Mouse (Mus musculus) right cerebral cortex, postnatal 10 days (tissue): ENCODE data around the gene Cdv3.
A peak's percentile ranks its signal among the peaks of the same experiment; 100 is the strongest.
"Not testable (repeated sequence)": the region's sequence is repeated elsewhere in the genome, so short reads cannot be mapped to it uniquely, and the experiment has no call there.

Experiments used
- DNase-seq, 2 experiments: peaks; one replicate each; pipeline ENCODE4 v3.0.0; 2021; ENCODE audit warnings: low spot score in 2 of 2

Gene Cdv3

DNA sequence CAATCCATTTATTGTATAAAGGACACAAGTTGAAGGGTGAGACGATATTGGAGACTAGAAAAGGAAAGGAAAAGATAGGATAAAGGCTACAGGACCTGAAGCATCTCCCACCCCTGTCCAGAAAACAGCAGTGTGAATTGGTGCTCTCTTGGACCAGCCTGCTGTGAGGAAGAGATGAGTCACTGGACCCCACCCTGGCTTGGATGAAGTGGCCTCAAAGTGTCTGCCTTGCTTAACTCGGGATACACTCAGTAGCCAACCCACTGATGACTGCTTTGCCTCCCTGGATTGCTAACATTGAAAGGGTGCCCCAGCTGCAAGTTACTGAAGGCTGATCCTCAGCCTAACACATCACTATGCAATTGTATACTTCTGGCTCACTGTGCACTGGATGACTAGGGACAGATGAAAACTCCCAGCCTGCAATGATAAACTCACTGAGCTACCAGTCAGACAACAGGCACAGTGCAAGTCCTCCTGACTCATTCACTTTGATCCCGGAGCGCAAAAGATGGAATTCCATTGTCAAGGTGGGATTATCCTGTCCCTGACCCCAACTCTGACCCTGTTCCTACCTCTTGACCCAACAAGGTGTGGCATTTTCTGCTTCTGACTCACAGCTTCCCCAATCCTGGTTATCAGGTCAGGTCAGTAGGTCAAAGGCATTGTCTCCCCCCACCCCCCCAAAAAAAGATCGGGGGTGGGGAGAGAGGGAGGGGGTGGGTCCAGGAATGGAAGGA, 6.8 kb upstream of the Cdv3 start:
- DNase-seq = no peak

- DNase-seq = no peak
Measured at GRCm38 (mm10) chr9:103369951-103370350, 4.3 kb upstream of the Cdv3 start.

DNA sequence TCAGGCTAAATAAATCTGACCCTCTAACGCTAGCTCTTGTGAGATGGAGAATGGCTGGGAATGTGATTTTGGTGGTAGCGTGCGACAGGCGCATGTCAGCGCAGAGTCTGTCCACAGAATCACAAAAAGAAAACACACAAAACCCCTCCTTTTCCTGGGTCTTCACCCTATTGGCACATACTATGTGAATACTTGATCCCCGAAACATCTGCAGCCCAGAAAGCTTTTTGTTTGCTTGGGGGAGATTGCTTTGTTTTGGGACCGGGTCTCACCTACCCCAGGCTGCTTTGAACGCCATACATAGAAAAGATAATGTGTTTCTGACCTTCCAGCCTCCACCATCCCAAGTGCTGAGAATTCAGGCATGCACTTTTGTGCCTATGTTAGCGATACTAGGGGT, 716 bp upstream of the Cdv3 start:
- DNase-seq = no peak

- DNase-seq = peak; percentile 60 to 61
Measured at GRCm38 (mm10) chr9:103364601-103365289, 895 bp downstream of the Cdv3 start.

DNA sequence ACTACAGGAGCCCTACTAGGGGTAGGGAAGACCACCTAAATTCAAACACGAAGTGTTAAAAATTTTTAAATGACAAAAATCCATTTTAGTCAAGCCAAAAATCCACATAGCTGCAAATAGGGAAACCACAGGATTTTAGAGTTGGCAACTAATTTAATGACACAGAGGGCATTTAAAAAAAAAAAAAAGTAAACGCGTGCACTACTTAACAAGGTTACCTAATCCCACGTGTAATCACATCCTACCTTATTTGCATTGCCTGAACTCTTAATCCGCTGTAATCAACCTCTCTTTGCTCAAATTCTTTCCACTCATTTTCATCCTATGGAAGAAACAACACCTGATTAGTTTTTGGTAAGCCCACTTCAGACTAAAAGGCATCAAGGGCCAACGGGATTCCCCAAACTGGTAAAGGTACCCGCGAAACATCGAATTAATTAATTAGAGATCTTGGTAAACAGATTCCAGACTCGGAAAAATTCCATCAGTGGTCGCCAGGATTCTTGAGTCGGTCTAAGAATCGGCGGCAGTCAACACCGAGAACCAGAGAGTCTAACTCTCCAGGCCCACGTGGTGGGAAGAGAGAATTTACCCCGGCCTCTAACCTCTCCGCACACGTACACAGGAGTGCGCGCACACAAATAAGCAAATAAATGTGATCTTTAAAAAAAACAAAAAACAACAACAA, 1.8 kb downstream of the Cdv3 start:
- DNase-seq = no peak

GRCm38 (mm10) chr9:103363088-103363487, 2.6 kb downstream of the Cdv3 start:
- DNase-seq = no peak

DNA sequence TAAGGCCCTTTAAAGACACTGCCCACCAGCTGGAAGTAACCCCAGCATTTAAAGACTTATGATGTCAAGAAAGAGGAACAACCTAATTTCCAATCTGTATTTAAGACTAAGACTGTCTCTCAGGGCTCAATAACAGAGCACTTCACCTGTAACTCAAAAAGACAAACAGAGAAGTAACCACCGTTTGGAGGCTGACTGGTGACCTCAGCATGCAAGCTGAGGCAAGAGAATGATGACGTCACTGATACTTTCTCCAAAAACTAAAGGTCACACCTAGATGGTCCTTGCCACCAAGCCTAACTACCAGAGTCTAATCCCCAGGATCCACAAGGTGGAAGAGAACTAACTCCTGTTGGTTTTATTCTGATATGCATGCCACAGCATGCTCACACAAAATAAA, 5.0 kb downstream of the Cdv3 start:
- DNase-seq = no peak

GRCm38 (mm10) chr9:103358545-103358944, 7.1 kb downstream of the Cdv3 start:
- no peak for DNase-seq

GRCm38 (mm10) chr9:103357893-103358292, 7.7 kb downstream of the Cdv3 start:
- DNase-seq = no peak

DNA sequence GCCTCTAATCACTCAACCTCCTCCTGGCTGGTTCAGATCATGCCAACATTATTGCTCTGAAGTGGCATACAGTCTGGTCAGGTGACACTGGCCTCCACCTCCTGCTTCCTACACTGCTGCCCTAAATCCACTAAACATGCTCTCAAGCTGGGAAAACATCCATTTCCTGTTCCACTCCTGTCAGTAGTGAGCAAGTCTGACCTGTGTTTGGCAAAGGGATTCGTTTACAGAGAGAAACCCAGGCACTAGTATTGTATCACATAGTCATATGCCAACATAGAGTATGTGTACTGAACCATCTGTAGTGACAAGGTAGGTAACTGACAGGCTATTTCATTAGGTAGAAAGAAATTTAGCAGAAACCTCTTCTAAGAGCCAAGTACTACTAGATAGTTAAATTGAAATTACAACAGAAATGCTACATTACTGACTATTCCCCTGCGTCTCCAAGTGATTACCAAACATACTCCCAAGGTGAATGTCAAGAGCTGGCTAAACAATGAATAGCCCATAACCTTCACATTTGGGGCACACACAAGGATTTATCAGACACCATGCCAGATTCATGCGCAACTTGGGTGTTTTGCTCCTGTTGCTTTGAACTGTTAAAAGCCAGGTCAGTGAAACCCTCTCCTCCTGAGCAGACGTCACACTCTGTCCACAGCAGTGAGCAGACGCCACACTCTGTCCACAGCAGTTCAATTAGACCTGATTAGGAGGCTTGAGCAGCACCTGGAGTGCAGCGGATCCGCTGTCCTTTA, 12.0 kb downstream of the Cdv3 start:
- DNase-seq = not testable (repeated sequence)

DNA sequence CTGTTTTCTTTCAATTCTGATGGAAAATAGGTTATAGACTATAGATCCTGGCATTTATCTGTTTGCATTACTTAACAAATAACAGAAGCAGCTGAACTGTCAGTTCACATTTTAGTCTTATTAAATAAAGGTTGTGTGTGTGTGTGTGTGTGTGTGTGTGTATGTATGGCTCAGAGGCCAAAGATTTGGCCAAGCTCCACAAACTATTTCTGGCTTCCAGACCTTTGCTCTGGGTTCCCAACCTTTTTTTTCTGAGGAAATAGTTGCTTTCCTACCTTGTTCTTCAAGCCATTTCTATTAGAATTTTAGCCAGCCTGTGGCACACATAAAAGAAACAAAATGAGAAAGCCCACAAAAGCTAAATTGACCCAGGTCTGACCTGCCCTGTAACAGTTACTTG, 16.8 kb downstream of the Cdv3 start:
- no peak for DNase-seq

GRCm38 (mm10) chr9:103347996-103348490, 17.6 kb downstream of the Cdv3 start:
- no peak for DNase-seq

- DNase-seq = no peak
Measured at GRCm38 (mm10) chr9:103347045-103347444, 18.6 kb downstream of the Cdv3 start.

DNA sequence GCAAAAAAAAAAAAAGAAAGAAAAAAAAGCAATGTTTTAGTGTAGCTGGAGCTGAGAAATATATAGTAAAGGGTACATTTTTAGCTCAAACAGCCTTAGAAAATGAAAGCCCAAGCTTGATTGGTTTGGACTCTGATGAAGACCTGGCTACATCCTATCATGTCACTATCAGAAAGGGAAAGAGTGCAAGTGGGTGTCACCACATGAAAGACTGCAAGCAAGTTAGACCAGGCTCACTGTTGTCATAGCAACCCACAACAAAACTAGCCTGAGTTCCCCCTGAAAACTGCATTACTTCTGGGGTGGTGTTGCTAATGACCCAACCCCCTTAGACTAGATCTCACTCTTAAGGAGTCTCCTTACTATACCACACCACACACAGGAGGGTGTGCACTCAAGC, 28.7 kb downstream of the Cdv3 start:
- peak in 1 of 2 experiments; percentile 34 for DNase-seq

- no peak for DNase-seq
Measured at GRCm38 (mm10) chr9:103332663-103333062, 33.0 kb downstream of the Cdv3 start.

- no peak for DNase-seq
Measured at GRCm38 (mm10) chr9:103326449-103326848, 39.2 kb downstream of the Cdv3 start.

DNA sequence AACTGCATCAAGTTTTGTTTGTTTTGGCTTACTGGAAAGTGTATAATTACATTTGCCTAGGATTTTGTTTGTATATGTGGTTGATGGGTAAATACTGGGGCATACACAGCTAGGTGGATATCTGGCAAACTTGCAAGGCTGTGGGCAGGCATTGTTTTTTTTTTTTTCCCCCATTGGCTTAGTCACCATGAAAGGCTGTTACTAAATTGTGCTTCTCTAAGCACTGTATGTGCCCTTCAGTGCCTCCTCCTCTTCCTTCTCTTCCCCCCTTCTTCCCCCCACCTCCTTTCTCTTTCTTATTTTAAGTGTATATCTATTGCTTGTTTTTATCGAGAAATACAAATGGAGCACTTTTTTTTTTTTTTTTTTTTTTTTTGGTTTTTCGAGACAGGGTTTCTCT, 41.0 kb downstream of the Cdv3 start:
- no peak for DNase-seq

DNA sequence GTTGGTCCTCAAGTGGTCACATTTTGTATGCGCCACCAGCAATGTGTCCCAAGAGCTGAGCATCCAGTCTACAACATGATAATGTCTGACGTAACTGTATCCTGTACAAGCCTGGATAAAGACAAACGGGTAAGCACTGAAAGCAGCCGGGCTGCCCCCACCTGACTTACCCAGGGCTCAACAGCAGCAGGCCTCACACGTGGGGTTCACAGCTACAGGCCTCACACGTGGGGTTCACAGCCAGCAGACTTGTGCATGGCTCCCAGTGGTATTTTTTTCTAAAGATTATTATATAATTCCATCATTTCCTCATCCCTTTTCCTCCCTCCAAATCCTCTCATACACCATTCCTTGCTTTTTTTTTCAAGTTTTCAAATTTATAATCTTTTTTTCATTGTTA, 55.8 kb downstream of the Cdv3 start:
- DNase-seq = peak in 1 of 2 experiments; percentile 44

DNA sequence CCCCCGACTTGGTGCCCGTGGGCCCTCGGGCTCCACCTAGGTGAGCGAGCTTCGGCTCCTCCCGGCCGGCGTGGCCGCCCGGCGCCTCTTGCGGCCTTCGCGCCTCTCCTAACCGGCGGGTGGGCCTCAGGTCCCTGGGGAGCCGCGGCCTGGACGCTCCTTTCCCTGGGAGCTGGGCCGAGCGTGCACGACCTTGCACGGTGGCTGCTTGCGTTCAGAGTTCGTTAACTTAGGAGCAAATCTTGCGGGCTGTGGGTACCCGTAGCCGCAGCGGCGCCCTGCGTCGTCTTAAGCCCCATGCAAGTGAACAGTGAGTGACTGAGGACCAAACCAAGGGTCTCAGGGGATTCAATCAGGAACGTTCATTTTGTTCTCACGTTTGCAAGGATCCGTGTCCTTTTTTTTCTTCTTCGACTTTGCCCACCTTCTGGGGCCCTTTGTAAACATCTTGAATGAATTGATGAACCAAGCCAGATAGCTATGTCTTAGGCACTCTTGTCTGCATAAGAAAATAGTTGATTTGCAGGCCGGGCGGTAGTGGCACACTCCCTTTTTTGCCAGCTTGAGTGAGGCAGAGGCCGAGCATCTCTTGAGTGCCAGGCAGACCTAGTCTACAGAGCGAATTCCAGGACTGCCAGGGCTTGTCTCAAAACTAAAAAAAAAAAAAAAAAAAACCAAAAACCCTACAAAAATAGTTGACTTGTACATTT, 60.2 kb downstream of the Cdv3 start:
- DNase-seq = peak; percentile 39 to 41

DNA sequence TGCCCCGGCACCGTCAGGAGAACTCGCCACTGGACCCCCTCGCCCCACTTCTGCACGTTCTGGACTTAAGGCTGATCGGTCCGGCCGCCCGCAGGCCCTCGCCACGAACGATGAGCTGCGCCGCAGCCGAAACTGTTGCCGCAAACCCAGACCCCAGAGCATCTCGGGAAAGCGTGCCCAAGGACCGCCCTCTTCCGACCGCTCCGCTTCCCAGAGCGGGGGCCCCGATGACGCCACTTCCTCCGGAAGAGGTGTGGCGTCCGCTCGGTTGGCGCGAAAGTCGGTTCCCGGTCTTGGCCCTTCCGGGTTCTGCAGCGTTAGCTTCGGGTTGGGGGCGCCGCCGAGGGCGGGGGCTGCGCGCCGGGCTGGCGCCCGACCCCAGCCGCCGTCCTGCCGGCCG, 60.7 kb downstream of the Cdv3 start, which contains the start of the genes 1300017J02Rik and Topbp1:
1300017J02Rik (minus strand) TSS at position 156 of the 400 bp plus-strand sequence.
Topbp1 (plus strand) TSS at position 289 of the 400 bp plus-strand sequence.
- peak; percentile 95 to 96 for DNase-seq
